In genomic region chr15:79832064-79832900, GRCm38 (mm10) we compare ENCODE assay signal across 8 mouse cellular contexts. TPM values are rescaled to one million over a fixed set of nuclear protein-coding genes. Genes with fewer than 3 reads are reported as not detected.
DNase-seq lines count a peak whose midpoint lies in the region; ATAC-seq and TF ChIP-seq lines count a peak whose summit lies in the region.

No protein-coding gene starts in this region.

- peaks cover 33% of the 10 kb centered on the region for H3K4me1 ChIP-seq in cerebellum, adult 2 months (ENCODE audit: control insufficient read depth, insufficient read depth, low read length)
- peaks cover 48% of the 10 kb centered on the region for H3K4me1 ChIP-seq in forebrain, embryonic 16.5 days (replicated peaks; ENCODE audit: control insufficient read depth, insufficient read depth, low read length)
- peaks cover 10% of the 10 kb centered on the region for H3K4me1 ChIP-seq in hindbrain, embryonic 11.5 days (replicated peaks; ENCODE audit: control insufficient read depth, insufficient read depth, low read length)

- no peaks in the 10 kb centered on the region for H3K9me3 ChIP-seq in forebrain, embryonic 16.5 days (ENCODE audit: control insufficient read depth, low read length)
- H3K9me3 ChIP-seq in hindbrain, embryonic 11.5 days (ENCODE audit: control insufficient read depth, low read length), result no peaks in the 10 kb centered on the region

- H3K4me2 ChIP-seq in forebrain, embryonic 16.5 days (ENCODE audit: low read length), result peak overlapping the region; percentile 76
- H3K4me2 ChIP-seq in hindbrain, embryonic 11.5 days (replicated peaks; ENCODE audit: low read depth, low read length), result peak overlapping the region; percentile 86

- peak overlapping the region; percentile 96 for H3K4me3 ChIP-seq in cerebellum, adult 2 months (replicated peaks; ENCODE audit: insufficient read depth, low read depth, low read length)
- peak overlapping the region; percentile 83 for H3K4me3 ChIP-seq in forebrain, embryonic 16.5 days (replicated peaks; ENCODE audit: low read length)
- H3K4me3 ChIP-seq in hindbrain, embryonic 11.5 days (ENCODE audit: low read depth, low read length), result peak overlapping the region; percentile 70

- peak; percentile 83 for TF ChIP-seq CTCF in cerebellum, adult 2 months (IDR thresholded peaks at IDR 0.05; ENCODE audit: borderline replicate concordance, insufficient read depth, low read depth, low read length)

- peak overlapping the region; percentile 26; the same call in 1 of the 2 replicates for H3K9ac ChIP-seq in forebrain, embryonic 16.5 days (replicated peaks; ENCODE audit: low read depth, low read length)
- H3K9ac ChIP-seq in hindbrain, embryonic 11.5 days (ENCODE audit: low read depth, low read length), result no peak overlapping the region; the same call in 1 of the 2 replicates

- peak; percentile 92 for DNase-seq in NIH3T3 (ENCODE audit: low read depth)
- peak; percentile 74 to 77 for DNase-seq in cerebellum, adult 2 months
- peak; percentile 88 for DNase-seq in hindbrain, embryonic 11.5 days (ENCODE audit: low spot score)
- peak; percentile 69 to 90 for DNase-seq in layer of hippocampus, postnatal 25 days (ENCODE audit: extremely low spot score in 1 of 2, low spot score in 1 of 2)
- DNase-seq in lung, postnatal 4 days, result peak; percentile 73 to 85
- DNase-seq in right cerebral cortex, postnatal 14 days, result peak; percentile 82
- DNase-seq in urinary bladder, postnatal 36 days (ENCODE audit: low spot score in 2 of 2), result peak; percentile 61 to 73

- no peaks in the 10 kb centered on the region for H3K36me3 ChIP-seq in forebrain, embryonic 16.5 days (ENCODE audit: control insufficient read depth, insufficient read depth)
- H3K36me3 ChIP-seq in hindbrain, embryonic 11.5 days (ENCODE audit: control insufficient read depth, insufficient read depth, low read length), result 0 out of 2 replicates have a peak, but pooled peaks cover 2% of the 10 kb centered on the region

- ATAC-seq in forebrain, embryonic 16.5 days, result no peak
- no peak for ATAC-seq in hindbrain, embryonic 11.5 days (ENCODE audit: low FRiP score)

- WGBS in cerebellum, adult 2 months, result 5% methylated on average over 18 of the region's 18 CpGs
- 19% methylated on average over 18 of the region's 18 CpGs for WGBS in forebrain, embryonic 16.5 days
- 29% methylated on average over 18 of the region's 18 CpGs for WGBS in hindbrain, embryonic 11.5 days

- no peak for TF ChIP-seq POLR2A in cerebellum, adult 2 months (IDR thresholded peaks at IDR 0.05; ENCODE audit: borderline replicate concordance, insufficient read depth, low read length)

- 0 out of 2 replicates have a peak overlapping the region, but pooled peaks have one; percentile 1 for H3K27ac ChIP-seq in cerebellum, adult 2 months (ENCODE audit: insufficient read depth, low read length)
- H3K27ac ChIP-seq in forebrain, embryonic 16.5 days (ENCODE audit: low read length), result peak overlapping the region; percentile 43; the same call in 1 of the 2 replicates
- no peak overlapping the region; the same call in 1 of the 2 replicates for H3K27ac ChIP-seq in hindbrain, embryonic 11.5 days (ENCODE audit: low read depth, low read length)

- H3K27me3 ChIP-seq in cerebellum, adult 2 months (ENCODE audit: control insufficient read depth, insufficient read depth, low read length), result no peaks in the 10 kb centered on the region
- no peaks in the 10 kb centered on the region for H3K27me3 ChIP-seq in forebrain, embryonic 16.5 days (replicated peaks; ENCODE audit: control insufficient read depth, insufficient read depth, low read length)
- no peaks in the 10 kb centered on the region for H3K27me3 ChIP-seq in hindbrain, embryonic 11.5 days (ENCODE audit: control insufficient read depth, insufficient read depth, low read length)

RNA-seq across cellular contexts. Expression of gene Npcd, which starts 1.8 kb away (rescaled TPM):
- polyA plus RNA-seq in cerebellum, adult 2 months (2012; rRNA removed), result 1.7 and 4.1 TPM in 2 replicates
- 1.4 TPM in 1 of 2 replicates, not detected in the other for polyA plus RNA-seq in forebrain, embryonic 16.5 days (2015; fragmentation: Nextera tagmentation; extraction: Ambion mirVana)
- 0.26 TPM in 1 of 2 replicates, not detected in the other for polyA plus RNA-seq in hindbrain, embryonic 11.5 days (2014; fragmentation: Nextera tagmentation; extraction: Ambion mirVana)
- 10 to 100 TPM; 16.8 to 30.2 TPM for total RNA-seq in layer of hippocampus, postnatal 25 days (2021)

RNA-seq across cellular contexts. Expression of gene Cbx6, which starts 2.2 kb away (rescaled TPM):
- 183 TPM in 2 replicates for polyA plus RNA-seq in cerebellum, adult 2 months (2012; rRNA removed)
- 49.3 and 53.2 TPM in 2 replicates for polyA plus RNA-seq in forebrain, embryonic 16.5 days (2015; fragmentation: Nextera tagmentation; extraction: Ambion mirVana)
- polyA plus RNA-seq in hindbrain, embryonic 11.5 days (2014; fragmentation: Nextera tagmentation; extraction: Ambion mirVana), result 10.8 and 14.4 TPM in 2 replicates
- 100 to 1,000 TPM; 397 to 421 TPM for total RNA-seq in layer of hippocampus, postnatal 25 days (2021)

RNA-seq across cellular contexts. Expression of gene Nptxr, which starts 27.7 kb away (rescaled TPM):
- polyA plus RNA-seq in cerebellum, adult 2 months (2012; rRNA removed), result 88.0 and 100 TPM in 2 replicates
- polyA plus RNA-seq in forebrain, embryonic 16.5 days (2015; fragmentation: Nextera tagmentation; extraction: Ambion mirVana), result 19.2 and 24.7 TPM in 2 replicates
- polyA plus RNA-seq in hindbrain, embryonic 11.5 days (2014; fragmentation: Nextera tagmentation; extraction: Ambion mirVana), result 1.5 and 1.7 TPM in 2 replicates
- total RNA-seq in layer of hippocampus, postnatal 25 days (2021), result 100 to 1,000 TPM; 773 to 802 TPM

RNA-seq across cellular contexts. Expression of gene Dnal4, which starts 54.6 kb away (rescaled TPM):
- polyA plus RNA-seq in cerebellum, adult 2 months (2012; rRNA removed), result 55.1 and 56.7 TPM in 2 replicates
- 87.9 and 89.5 TPM in 2 replicates for polyA plus RNA-seq in forebrain, embryonic 16.5 days (2015; fragmentation: Nextera tagmentation; extraction: Ambion mirVana)
- 61.8 and 71.9 TPM in 2 replicates for polyA plus RNA-seq in hindbrain, embryonic 11.5 days (2014; fragmentation: Nextera tagmentation; extraction: Ambion mirVana)
- 10 to 100 TPM; 53.0 to 59.4 TPM for total RNA-seq in layer of hippocampus, postnatal 25 days (2021)

RNA-seq across cellular contexts. Expression of gene Apobec3, which starts 59.2 kb away (rescaled TPM):
- 3.3 and 3.6 TPM in 2 replicates for polyA plus RNA-seq in cerebellum, adult 2 months (2012; rRNA removed)
- polyA plus RNA-seq in forebrain, embryonic 16.5 days (2015; fragmentation: Nextera tagmentation; extraction: Ambion mirVana), result 6.7 and 8.5 TPM in 2 replicates
- 6.0 and 9.3 TPM in 2 replicates for polyA plus RNA-seq in hindbrain, embryonic 11.5 days (2014; fragmentation: Nextera tagmentation; extraction: Ambion mirVana)
- 1 to 10 TPM; 3.7 to 5.0 TPM for total RNA-seq in layer of hippocampus, postnatal 25 days (2021)
